Mouse (Mus musculus): ENCODE measurements around the gene Ppan. TPM values are rescaled to one million over a fixed set of nuclear protein-coding genes. Genes with fewer than 3 reads are reported as not detected.

Ppan gene
- polyA plus RNA-seq, 1 experiment from 2014 or later = 178 TPM

- no peaks in the 10 kb centered on the region for H3K36me3 ChIP-seq (ENCODE audit: control insufficient read depth, insufficient read depth, low read length)
- no peak overlapping the region for H3K9ac ChIP-seq (ENCODE audit: low read depth, low read length)
- 56% methylated on average over 3 of the region's 3 CpGs for WGBS
- H3K4me2 ChIP-seq = no peak overlapping the region
- no peak for DNase-seq (ENCODE audit: low spot score)
- H3K27me3 ChIP-seq (replicated peaks; ENCODE audit: control insufficient read depth, insufficient read depth, low read length) = peaks cover 21% of the 10 kb centered on the region
- ATAC-seq (replicated peaks; ENCODE audit: low FRiP score) = no peak
- H3K27ac ChIP-seq (ENCODE audit: low read depth, low read length) = no peak overlapping the region
- no peak overlapping the region for H3K4me3 ChIP-seq (ENCODE audit: low read depth, low read length)
- H3K9me3 ChIP-seq (ENCODE audit: control insufficient read depth, low read length) = no peaks in the 10 kb centered on the region
- no peaks in the 10 kb centered on the region for H3K4me1 ChIP-seq (replicated peaks; ENCODE audit: control insufficient read depth, insufficient read depth, low read length)
These were observed 21.1 kb upstream of the Ppan start for GRCm38 (mm10) chr9:20866879-20867278.

GRCm38 (mm10) chr9:20868448-20869001 lies 19.4 kb upstream of the Ppan start, which contains the start of gene A230050P20Rik:
TSS of gene A230050P20Rik (plus strand) at chr9:20868642.
- no peaks in the 10 kb centered on the region for H3K4me1 ChIP-seq (replicated peaks; ENCODE audit: control insufficient read depth, insufficient read depth, low read length)
- H3K36me3 ChIP-seq (ENCODE audit: control insufficient read depth, insufficient read depth, low read length) = no peaks in the 10 kb centered on the region
- no peak within 1 kb of the TSS for H3K27ac ChIP-seq (ENCODE audit: low read depth, low read length)
- peaks cover 21% of the 10 kb centered on the region for H3K27me3 ChIP-seq (replicated peaks; ENCODE audit: control insufficient read depth, insufficient read depth, low read length)
- peak within 1 kb of the TSS; percentile 36 for H3K9ac ChIP-seq (ENCODE audit: low read depth, low read length)
- ATAC-seq (replicated peaks; ENCODE audit: low FRiP score) = peak; percentile 59
- H3K4me2 ChIP-seq = peak within 1 kb of the TSS; percentile 64
- H3K9me3 ChIP-seq (ENCODE audit: control insufficient read depth, low read length) = no peaks in the 10 kb centered on the region
- WGBS = 7% methylated on average over 53 of the region's 53 CpGs
- H3K4me3 ChIP-seq (ENCODE audit: low read depth, low read length) = peak within 1 kb of the TSS; percentile 59
- peak; percentile 42 for DNase-seq (ENCODE audit: low spot score)

DNA sequence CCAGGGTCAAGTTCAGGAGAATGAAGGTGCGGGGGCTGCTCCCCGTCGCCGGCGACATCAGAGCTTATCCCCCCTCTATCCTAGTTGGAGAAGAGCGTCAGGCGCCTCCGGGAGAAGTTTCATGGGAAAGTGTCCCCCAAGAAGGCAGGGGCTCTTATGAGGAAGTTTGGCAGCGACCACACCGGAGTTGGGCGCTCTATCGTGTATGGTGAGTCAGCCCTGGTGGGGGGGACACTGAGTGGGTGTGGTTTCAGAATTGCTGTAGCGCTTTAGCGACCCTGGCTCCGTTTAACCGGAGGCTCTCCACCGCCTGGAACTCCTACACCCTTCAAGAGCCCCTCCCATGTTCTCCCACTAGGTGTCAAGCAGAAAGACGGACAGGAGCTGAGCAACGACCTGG lies 18.7 kb upstream of the Ppan start:
- peaks cover 21% of the 10 kb centered on the region for H3K27me3 ChIP-seq (replicated peaks; ENCODE audit: control insufficient read depth, insufficient read depth, low read length)
- no peak overlapping the region; the same call in 1 of the 2 replicates for H3K9ac ChIP-seq (ENCODE audit: low read depth, low read length)
- DNase-seq (ENCODE audit: low spot score) (no peak), ATAC-seq (replicated peaks; ENCODE audit: low FRiP score) (0 out of 2 replicates have a peak, but pooled peaks have one; percentile 27)
- WGBS = 6% methylated on average over 19 of the region's 19 CpGs
- H3K4me2 ChIP-seq = peak overlapping the region; percentile 64
- no peaks in the 10 kb centered on the region for H3K9me3 ChIP-seq (ENCODE audit: control insufficient read depth, low read length)
- no peak overlapping the region for H3K27ac ChIP-seq (ENCODE audit: low read depth, low read length)
- H3K4me3 ChIP-seq (ENCODE audit: low read depth, low read length) = peak overlapping the region; percentile 59
- no peaks in the 10 kb centered on the region for H3K4me1 ChIP-seq (replicated peaks; ENCODE audit: control insufficient read depth, insufficient read depth, low read length)
- no peaks in the 10 kb centered on the region for H3K36me3 ChIP-seq (ENCODE audit: control insufficient read depth, insufficient read depth, low read length)

DNA sequence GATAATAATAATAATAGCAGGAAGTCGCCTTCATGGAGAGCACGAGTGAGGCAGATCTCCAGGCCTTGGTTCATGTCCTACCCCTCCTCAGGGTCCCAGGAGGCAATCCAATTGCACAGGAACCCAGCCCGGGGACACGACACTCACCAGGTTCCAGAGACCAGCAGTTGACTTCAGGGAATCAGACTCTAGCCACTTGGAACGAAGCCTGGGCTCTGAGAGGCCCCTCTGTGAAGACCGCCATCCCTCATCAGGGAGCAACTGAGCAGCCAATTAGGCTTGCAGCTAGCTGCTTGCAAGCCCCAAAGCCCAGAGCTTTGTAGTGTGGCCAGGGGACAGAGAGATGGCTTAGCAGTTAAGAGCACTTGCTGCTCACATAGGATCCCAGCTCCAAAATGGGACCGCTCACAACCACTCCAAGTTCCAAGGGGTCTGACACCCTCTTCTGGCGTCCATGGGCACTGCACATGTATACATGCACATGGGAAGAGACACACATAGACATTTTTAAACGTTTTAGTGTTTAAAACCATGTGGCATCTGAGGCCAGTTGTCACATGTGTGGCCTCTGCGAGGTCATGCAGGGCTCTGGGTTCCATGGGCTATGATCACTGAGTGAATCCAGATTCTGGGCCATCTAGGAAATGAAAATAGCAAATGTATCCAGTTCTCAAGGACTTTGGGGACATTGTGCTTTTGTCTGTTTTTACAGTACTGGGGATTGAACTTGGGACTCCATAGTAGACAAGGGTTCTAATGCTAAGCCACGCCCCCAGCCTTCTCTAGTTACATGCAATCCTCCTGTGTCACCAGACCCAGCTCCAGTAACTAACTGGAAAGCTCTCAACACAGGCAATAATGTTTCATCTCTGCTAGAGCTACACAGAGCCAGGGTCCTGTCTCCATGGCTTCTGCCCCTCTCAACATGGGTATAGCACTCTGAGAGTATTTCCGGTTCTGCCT lies 17.5 kb upstream of the Ppan start:
- Histone ChIP-seq H3K4me3 (ENCODE audit: low read depth, low read length) (no peak overlapping the region), H3K36me3 (ENCODE audit: control insufficient read depth, insufficient read depth, low read length) (no peaks in the 10 kb centered on the region), H3K27ac (ENCODE audit: low read depth, low read length) (no peak overlapping the region), H3K4me1 (replicated peaks; ENCODE audit: control insufficient read depth, insufficient read depth, low read length) (no peaks in the 10 kb centered on the region), H3K9ac (ENCODE audit: low read depth, low read length) (no peak overlapping the region), H3K27me3 (replicated peaks; ENCODE audit: control insufficient read depth, insufficient read depth, low read length) (peaks cover 21% of the 10 kb centered on the region), H3K4me2 (no peak overlapping the region), H3K9me3 (ENCODE audit: control insufficient read depth, low read length) (no peaks in the 10 kb centered on the region)
- 75% methylated on average over 12 of the region's 12 CpGs for WGBS
- DNase-seq (ENCODE audit: low spot score) (no peak), ATAC-seq (replicated peaks; ENCODE audit: low FRiP score) (no peak)

GRCm38 (mm10) chr9:20872991-20873390 lies 15.0 kb upstream of the Ppan start:
- ATAC-seq (replicated peaks; ENCODE audit: low FRiP score) = no peak
- no peak for DNase-seq (ENCODE audit: low spot score)
- 91% methylated on average over 10 of the region's 10 CpGs for WGBS

DNA sequence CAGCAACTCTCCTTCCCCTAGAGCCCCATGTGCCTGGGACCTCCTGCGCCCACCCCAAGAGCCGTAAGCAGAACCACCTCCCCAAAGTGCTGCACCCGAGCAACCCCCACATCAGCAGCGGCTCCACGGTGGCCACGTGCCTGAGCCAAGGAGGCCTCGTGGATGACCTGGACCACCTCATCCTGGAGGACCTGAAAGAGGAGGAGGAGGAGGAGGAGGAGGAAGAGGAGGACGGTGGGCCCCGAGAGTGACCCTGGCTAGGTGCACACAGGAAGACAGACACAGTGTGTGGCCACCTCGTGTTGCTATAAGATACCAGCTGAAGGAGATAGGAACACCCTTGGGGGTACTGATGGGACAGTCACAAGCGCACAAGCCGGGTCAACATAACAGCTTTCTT lies 14.5 kb upstream of the Ppan start:
- ATAC-seq (replicated peaks; ENCODE audit: low FRiP score) = no peak
- Histone ChIP-seq H3K27ac (ENCODE audit: low read depth, low read length) (no peak overlapping the region), H3K4me1 (replicated peaks; ENCODE audit: control insufficient read depth, insufficient read depth, low read length) (0 out of 2 replicates have a peak, but pooled peaks cover 3% of the 10 kb centered on the region), H3K36me3 (ENCODE audit: control insufficient read depth, insufficient read depth, low read length) (no peaks in the 10 kb centered on the region), H3K4me3 (ENCODE audit: low read depth, low read length) (no peak overlapping the region), H3K4me2 (no peak overlapping the region), H3K9me3 (ENCODE audit: control insufficient read depth, low read length) (no peaks in the 10 kb centered on the region), H3K27me3 (replicated peaks; ENCODE audit: control insufficient read depth, insufficient read depth, low read length) (peaks cover 11% of the 10 kb centered on the region), H3K9ac (ENCODE audit: low read depth, low read length) (no peak overlapping the region)
- no peak for DNase-seq (ENCODE audit: low spot score)
- WGBS = 77% methylated on average over 12 of the region's 12 CpGs

More at GRCm38 (mm10) chr9:20872991-20873390, 15.0 kb upstream of the Ppan start:
- Histone ChIP-seq H3K4me1 (replicated peaks; ENCODE audit: control insufficient read depth, insufficient read depth, low read length) (0 out of 2 replicates have a peak, but pooled peaks cover 3% of the 10 kb centered on the region), H3K4me3 (ENCODE audit: low read depth, low read length) (no peak overlapping the region), H3K9ac (ENCODE audit: low read depth, low read length) (no peak overlapping the region), H3K9me3 (ENCODE audit: control insufficient read depth, low read length) (no peaks in the 10 kb centered on the region), H3K27me3 (replicated peaks; ENCODE audit: control insufficient read depth, insufficient read depth, low read length) (peaks cover 16% of the 10 kb centered on the region), H3K27ac (ENCODE audit: low read depth, low read length) (no peak overlapping the region), H3K4me2 (no peak overlapping the region), H3K36me3 (ENCODE audit: control insufficient read depth, insufficient read depth, low read length) (no peaks in the 10 kb centered on the region)

- no peaks in the 10 kb centered on the region; the same call in 1 of the 2 replicates for H3K27me3 ChIP-seq (replicated peaks; ENCODE audit: control insufficient read depth, insufficient read depth, low read length)
- no peak for ATAC-seq (replicated peaks; ENCODE audit: low FRiP score)
- DNase-seq (ENCODE audit: low spot score) = no peak
- no peaks in the 10 kb centered on the region for H3K36me3 ChIP-seq (ENCODE audit: control insufficient read depth, insufficient read depth, low read length)
- no peak overlapping the region for H3K4me2 ChIP-seq
- H3K27ac ChIP-seq (ENCODE audit: low read depth, low read length) = no peak overlapping the region
- H3K9ac ChIP-seq (ENCODE audit: low read depth, low read length) = no peak overlapping the region
- whole genome bisulfite sequencing = 70% methylated on average over 23 of the region's 23 CpGs
- peaks cover 16% of the 10 kb centered on the region for H3K4me1 ChIP-seq (replicated peaks; ENCODE audit: control insufficient read depth, insufficient read depth, low read length)
- no peak overlapping the region for H3K4me3 ChIP-seq (ENCODE audit: low read depth, low read length)
- H3K9me3 ChIP-seq (ENCODE audit: control insufficient read depth, low read length) = no peaks in the 10 kb centered on the region
These were observed 12.8 kb upstream of the Ppan start for GRCm38 (mm10) chr9:20875021-20875790.

DNA sequence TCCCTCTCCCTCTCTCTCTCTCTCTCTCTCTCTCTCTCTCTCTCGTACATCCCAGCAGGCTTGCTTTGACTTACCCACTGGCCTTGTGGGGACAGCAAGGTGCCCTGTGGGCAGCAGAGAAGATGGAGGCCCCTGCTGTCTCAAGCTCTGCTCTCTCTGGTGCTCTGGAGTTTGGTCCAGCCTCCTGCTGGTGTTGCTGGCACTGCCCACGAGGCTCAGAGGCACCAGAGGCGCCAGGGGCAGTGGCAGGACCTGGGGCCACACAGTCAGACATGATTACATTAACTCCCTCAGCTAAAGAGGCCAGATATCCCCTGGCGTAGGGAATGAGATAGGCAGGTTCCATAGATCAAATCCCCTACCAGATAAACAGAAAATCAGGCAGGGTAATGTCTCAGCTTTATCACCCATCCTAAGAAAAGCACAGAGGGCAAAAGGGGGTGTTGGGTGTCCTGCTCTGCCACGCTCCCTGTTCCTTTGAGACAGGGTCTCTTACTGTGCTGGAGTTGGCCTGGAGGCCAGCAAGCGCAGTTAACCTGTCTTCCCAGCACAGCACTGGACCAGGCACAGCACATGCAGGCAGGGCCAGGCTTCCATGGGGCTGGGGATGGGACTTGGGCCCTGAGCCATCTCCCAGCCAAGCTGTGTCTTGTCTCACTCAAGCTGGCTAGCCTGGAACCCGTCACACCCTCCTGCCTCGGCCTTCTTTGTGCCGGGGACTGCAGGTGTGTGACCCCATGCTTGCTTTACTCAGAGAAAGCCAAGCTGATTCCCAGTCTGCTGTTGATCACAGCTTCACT lies 11.5 kb upstream of the Ppan start:
- no peak for ATAC-seq (replicated peaks; ENCODE audit: low FRiP score)
- no peak overlapping the region for H3K4me3 ChIP-seq (ENCODE audit: low read depth, low read length)
- whole genome bisulfite sequencing = 68% methylated on average over 8 of the region's 9 CpGs
- H3K27ac ChIP-seq (ENCODE audit: low read depth, low read length) = no peak overlapping the region
- H3K4me2 ChIP-seq = no peak overlapping the region
- no peak overlapping the region for H3K9ac ChIP-seq (ENCODE audit: low read depth, low read length)
- H3K4me1 ChIP-seq (replicated peaks; ENCODE audit: control insufficient read depth, insufficient read depth, low read length) = peaks cover 16% of the 10 kb centered on the region
- H3K36me3 ChIP-seq (ENCODE audit: control insufficient read depth, insufficient read depth, low read length) = no peaks in the 10 kb centered on the region
- no peaks in the 10 kb centered on the region for H3K27me3 ChIP-seq (replicated peaks; ENCODE audit: control insufficient read depth, insufficient read depth, low read length)
- DNase-seq (ENCODE audit: low spot score) = no peak
- H3K9me3 ChIP-seq (ENCODE audit: control insufficient read depth, low read length) = no peaks in the 10 kb centered on the region
